Mouse (Mus musculus): ENCODE measurements around the gene Nr4a1. TPM values are rescaled to one million over a fixed set of nuclear protein-coding genes. Genes with fewer than 3 reads are reported as not detected.

The Nr4a1 gene
- polyA plus RNA-seq, 1 experiment = 16.4 TPM

GRCm38 (mm10) chr15:101234611-101235341, 19.3 kb upstream of the Nr4a1 start:
- TF ChIP-seq POLR2A (IDR thresholded peaks at IDR 0.05; ENCODE audit: borderline replicate concordance, insufficient read depth, low read length) (no peak), CTCF (IDR thresholded peaks at IDR 0.05; ENCODE audit: borderline replicate concordance, insufficient read depth, low read depth, low read length) (no peak)
- no peak overlapping the region for H3K27ac ChIP-seq (ENCODE audit: insufficient read depth, low read length)
- 41% methylated on average over 10 of the region's 10 CpGs for WGBS
- no peaks in the 10 kb centered on the region for H3K27me3 ChIP-seq (ENCODE audit: control insufficient read depth, insufficient read depth, low read length)
- no peak overlapping the region for H3K4me3 ChIP-seq (replicated peaks; ENCODE audit: insufficient read depth, low read depth, low read length)
- DNase-seq = no peak
- peaks cover 8% of the 10 kb centered on the region for H3K4me1 ChIP-seq (ENCODE audit: control insufficient read depth, insufficient read depth, low read length)

- H3K4me1 ChIP-seq (ENCODE audit: control insufficient read depth, insufficient read depth, low read length) = peaks cover 8% of the 10 kb centered on the region
- TF ChIP-seq CTCF (IDR thresholded peaks at IDR 0.05; ENCODE audit: borderline replicate concordance, insufficient read depth, low read depth, low read length) (no peak), POLR2A (IDR thresholded peaks at IDR 0.05; ENCODE audit: borderline replicate concordance, insufficient read depth, low read length) (no peak)
- no peaks in the 10 kb centered on the region for H3K27me3 ChIP-seq (ENCODE audit: control insufficient read depth, insufficient read depth, low read length)
- 39% methylated on average over 5 of the region's 5 CpGs for WGBS
- no peak for DNase-seq
- H3K4me3 ChIP-seq (replicated peaks; ENCODE audit: insufficient read depth, low read depth, low read length) = no peak overlapping the region
- H3K27ac ChIP-seq (ENCODE audit: insufficient read depth, low read length) = no peak overlapping the region
These were observed 18.7 kb upstream of the Nr4a1 start for GRCm38 (mm10) chr15:101235342-101235698.

GRCm38 (mm10) chr15:101235728-101236327, 18.2 kb upstream of the Nr4a1 start:
- DNase-seq = no peak
- H3K27ac ChIP-seq (ENCODE audit: insufficient read depth, low read length) = no peak overlapping the region
- H3K4me1 ChIP-seq (ENCODE audit: control insufficient read depth, insufficient read depth, low read length) = peaks cover 9% of the 10 kb centered on the region
- H3K4me3 ChIP-seq (replicated peaks; ENCODE audit: insufficient read depth, low read depth, low read length) = no peak overlapping the region
- TF ChIP-seq CTCF (IDR thresholded peaks at IDR 0.05; ENCODE audit: borderline replicate concordance, insufficient read depth, low read depth, low read length) (no peak), POLR2A (IDR thresholded peaks at IDR 0.05; ENCODE audit: borderline replicate concordance, insufficient read depth, low read length) (no peak)
- WGBS = 41% methylated on average over 12 of the region's 12 CpGs
- H3K27me3 ChIP-seq (ENCODE audit: control insufficient read depth, insufficient read depth, low read length) = no peaks in the 10 kb centered on the region

DNA sequence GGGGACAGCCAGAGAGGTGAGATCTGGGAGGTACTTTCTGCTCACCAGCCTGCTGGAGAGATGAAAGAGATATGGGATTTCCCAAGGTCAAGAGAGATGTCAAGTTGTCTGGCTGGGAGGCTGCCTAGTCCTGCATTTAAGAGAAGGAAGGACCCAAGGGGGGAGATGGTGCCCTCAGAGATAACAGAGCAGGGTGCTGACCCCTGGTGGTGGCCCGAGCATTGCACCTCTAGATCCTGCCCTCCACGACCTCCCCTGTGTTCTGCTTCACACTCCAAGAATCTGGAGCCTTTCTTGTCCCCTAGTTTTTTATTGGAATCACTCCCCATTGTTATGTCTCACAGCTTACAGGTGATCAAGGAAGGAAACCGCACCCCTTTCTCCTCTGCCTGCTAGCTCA, 17.2 kb upstream of the Nr4a1 start:
- Histone ChIP-seq H3K27me3 (ENCODE audit: control insufficient read depth, insufficient read depth, low read length) (no peaks in the 10 kb centered on the region), H3K27ac (ENCODE audit: insufficient read depth, low read length) (no peak overlapping the region), H3K4me1 (ENCODE audit: control insufficient read depth, insufficient read depth, low read length) (peaks cover 17% of the 10 kb centered on the region), H3K4me3 (replicated peaks; ENCODE audit: insufficient read depth, low read depth, low read length) (no peak overlapping the region)
- peak in 1 of 2 experiments; percentile 61 for DNase-seq
- WGBS = 21% methylated on average over 3 of the region's 3 CpGs
- TF ChIP-seq CTCF (IDR thresholded peaks at IDR 0.05; ENCODE audit: borderline replicate concordance, insufficient read depth, low read depth, low read length) (peak; percentile 80), POLR2A (IDR thresholded peaks at IDR 0.05; ENCODE audit: borderline replicate concordance, insufficient read depth, low read length) (no peak)

DNA sequence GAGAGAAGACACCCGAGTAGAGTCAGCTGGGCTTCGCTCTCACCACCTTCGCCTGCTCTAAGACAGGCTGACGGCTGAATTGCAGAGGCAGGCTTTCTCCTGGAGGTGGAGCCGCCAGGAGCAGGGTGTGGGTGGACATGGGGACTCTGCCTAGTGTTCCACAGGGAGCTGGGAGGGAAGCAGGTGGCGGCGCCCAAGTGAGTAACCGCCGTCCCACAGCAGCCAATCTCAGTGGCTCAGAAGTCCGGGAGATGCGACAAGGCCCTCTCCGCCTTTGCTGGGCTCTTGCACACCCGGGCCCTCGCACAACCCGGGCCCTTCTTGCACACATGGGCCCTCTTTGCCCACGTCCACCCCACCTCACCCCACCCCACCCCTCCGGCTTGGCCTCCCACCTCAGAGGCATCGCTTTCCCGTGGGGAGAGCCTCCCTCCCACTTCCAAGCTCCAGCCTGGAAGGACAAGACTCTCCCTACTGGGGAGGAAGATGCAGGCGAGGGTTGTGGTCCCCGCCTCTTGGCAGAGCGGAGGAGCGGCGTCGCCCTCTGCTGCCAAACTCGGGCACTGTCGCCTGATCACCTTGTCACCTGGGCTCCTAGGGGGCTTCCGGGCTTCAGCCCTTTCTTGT, 15.1 kb upstream of the Nr4a1 start:
- Histone ChIP-seq H3K4me3 (replicated peaks; ENCODE audit: insufficient read depth, low read depth, low read length) (peak overlapping the region; percentile 15), H3K4me1 (ENCODE audit: control insufficient read depth, insufficient read depth, low read length) (peaks cover 12% of the 10 kb centered on the region), H3K27ac (ENCODE audit: insufficient read depth, low read length) (no peak overlapping the region), H3K27me3 (ENCODE audit: control insufficient read depth, insufficient read depth, low read length) (no peaks in the 10 kb centered on the region)
- TF ChIP-seq CTCF (IDR thresholded peaks at IDR 0.05; ENCODE audit: borderline replicate concordance, insufficient read depth, low read depth, low read length) = peak; percentile 66
- no peak for TF ChIP-seq POLR2A (IDR thresholded peaks at IDR 0.05; ENCODE audit: borderline replicate concordance, insufficient read depth, low read length)
- 11% methylated on average over 28 of the region's 28 CpGs for WGBS
- peak; percentile 71 to 72 for DNase-seq

DNA sequence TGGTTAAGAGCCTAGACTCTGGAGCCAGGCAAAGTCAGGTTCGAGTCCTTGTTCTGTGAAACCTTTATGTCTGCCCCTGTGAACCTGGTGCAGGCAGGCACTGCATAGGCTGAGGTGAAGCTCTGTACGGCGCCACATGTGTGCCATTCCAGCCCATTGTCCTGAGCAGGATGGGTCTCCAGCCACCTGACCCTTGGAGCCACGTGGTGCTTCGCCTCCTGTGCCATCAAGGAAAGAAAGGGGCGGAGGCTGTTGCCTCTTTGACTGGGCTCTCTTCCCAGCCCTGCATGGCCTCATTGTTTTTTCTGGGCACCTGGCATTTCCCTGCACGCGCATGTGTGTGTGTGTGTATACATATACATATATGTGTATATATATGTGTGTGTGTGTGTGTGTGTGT, 14.2 kb upstream of the Nr4a1 start:
- peaks cover 12% of the 10 kb centered on the region for H3K4me1 ChIP-seq (ENCODE audit: control insufficient read depth, insufficient read depth, low read length)
- 61% methylated on average over 8 of the region's 8 CpGs for WGBS
- no peak for TF ChIP-seq POLR2A (IDR thresholded peaks at IDR 0.05; ENCODE audit: borderline replicate concordance, insufficient read depth, low read length)
- TF ChIP-seq CTCF (IDR thresholded peaks at IDR 0.05; ENCODE audit: borderline replicate concordance, insufficient read depth, low read depth, low read length) = no peak
- no peak overlapping the region for H3K27ac ChIP-seq (ENCODE audit: insufficient read depth, low read length)
- H3K4me3 ChIP-seq (replicated peaks; ENCODE audit: insufficient read depth, low read depth, low read length) = no peak overlapping the region
- no peak for DNase-seq
- no peaks in the 10 kb centered on the region for H3K27me3 ChIP-seq (ENCODE audit: control insufficient read depth, insufficient read depth, low read length)

DNA sequence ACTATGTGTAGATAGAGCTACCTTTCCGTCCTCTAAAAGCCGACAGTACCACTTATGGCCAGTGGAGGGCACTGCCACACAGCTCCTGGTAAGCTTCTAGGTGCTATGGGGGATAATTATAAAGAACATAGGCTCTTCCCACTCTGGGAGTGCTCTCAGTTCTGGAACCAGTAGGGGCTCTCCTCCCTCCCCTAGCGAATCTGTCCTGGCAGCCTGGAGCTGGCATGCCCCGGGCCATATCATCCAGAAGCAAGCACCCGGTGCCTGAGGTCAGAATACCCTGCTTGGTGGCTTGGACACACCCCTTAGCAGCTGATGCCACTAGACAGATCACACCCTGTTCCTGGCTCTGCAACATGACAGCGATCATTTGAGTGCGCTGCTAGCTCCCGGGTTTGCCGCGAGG, 13.3 kb upstream of the Nr4a1 start:
- TF ChIP-seq POLR2A (IDR thresholded peaks at IDR 0.05; ENCODE audit: borderline replicate concordance, insufficient read depth, low read length) (no peak), CTCF (IDR thresholded peaks at IDR 0.05; ENCODE audit: borderline replicate concordance, insufficient read depth, low read depth, low read length) (peak; percentile 94)
- Histone ChIP-seq H3K27ac (ENCODE audit: insufficient read depth, low read length) (no peak overlapping the region), H3K4me3 (replicated peaks; ENCODE audit: insufficient read depth, low read depth, low read length) (peak overlapping the region; percentile 25), H3K4me1 (ENCODE audit: control insufficient read depth, insufficient read depth, low read length) (peaks cover 12% of the 10 kb centered on the region), H3K27me3 (ENCODE audit: control insufficient read depth, insufficient read depth, low read length) (no peaks in the 10 kb centered on the region)
- WGBS = 1% methylated on average over 10 of the region's 10 CpGs
- DNase-seq = peak; percentile 85 to 92
